Mouse (Mus musculus) urinary bladder, postnatal 25 days (tissue): ENCODE data around the gene Cpeb4.
"Not testable (repeated sequence)": the region's sequence is repeated elsewhere in the genome, so short reads cannot be mapped to it uniquely, and the experiment has no call there.

Experiments used
- DNase-seq: peaks from one replicate; pipeline ENCODE4 v3.0.0; 2022; ENCODE audit warnings: low spot score

The Cpeb4 gene

GRCm38 (mm10) chr11:31974826-31975225, 102.8 kb downstream of the Cpeb4 start:
- no peak for DNase-seq

- DNase-seq = no peak
Observed at GRCm38 (mm10) chr11:31975678-31976077, 103.7 kb downstream of the Cpeb4 start.

GRCm38 (mm10) chr11:31976137-31976536, 104.1 kb downstream of the Cpeb4 start:
- DNase-seq = no peak

GRCm38 (mm10) chr11:31980089-31980488, 108.1 kb downstream of the Cpeb4 start:
- not testable (repeated sequence) for DNase-seq

GRCm38 (mm10) chr11:31981830-31982229, 109.8 kb downstream of the Cpeb4 start:
- DNase-seq = no peak

GRCm38 (mm10) chr11:31982247-31982943, 110.4 kb downstream of the Cpeb4 start:
- DNase-seq = not testable (repeated sequence)

GRCm38 (mm10) chr11:31983249-31983648, 111.2 kb downstream of the Cpeb4 start:
- no peak for DNase-seq

- no peak for DNase-seq
Observed at GRCm38 (mm10) chr11:31984786-31985185, 112.8 kb downstream of the Cpeb4 start.
